Mouse (Mus musculus): Measurements from ENCODE around the gene Isy1. TPM values are rescaled to one million over a fixed set of nuclear protein-coding genes. Genes with fewer than 3 reads are reported as not detected.
A peak's percentile ranks its signal among the peaks of the same experiment; 100 is the strongest.
"Not testable (repeated sequence)": the region's sequence is repeated elsewhere in the genome, so short reads cannot be mapped to it uniquely, and the experiment has no call there.

Isy1 gene
- polyA plus RNA-seq, 1 experiment from 2014 or later = 34.4 TPM

- no peaks in the 10 kb centered on the region for H3K9me3 ChIP-seq
- no peak for ATAC-seq
- no peak overlapping the region for H3K9ac ChIP-seq (replicated peaks)
- H3K27me3 ChIP-seq = no peaks in the 10 kb centered on the region
- H3K27ac ChIP-seq = no peak overlapping the region
- H3K4me3 ChIP-seq (replicated peaks) = no peak overlapping the region
- H3K4me1 ChIP-seq (replicated peaks) = peaks cover 4% of the 10 kb centered on the region
- no peaks in the 10 kb centered on the region for H3K36me3 ChIP-seq
- 78% methylated on average over 8 of the region's 8 CpGs for WGBS
- H3K4me2 ChIP-seq (replicated peaks) = no peak overlapping the region
Measured at GRCm38 (mm10) chr6:87784033-87784432, 54.6 kb downstream of the Isy1 start.

- Histone ChIP-seq H3K4me1 (replicated peaks) (no peaks in the 10 kb centered on the region), H3K27me3 (no peaks in the 10 kb centered on the region), H3K4me2 (replicated peaks) (no peak overlapping the region), H3K9me3 (no peaks in the 10 kb centered on the region), H3K4me3 (replicated peaks) (no peak overlapping the region), H3K27ac (no peak overlapping the region), H3K9ac (replicated peaks) (no peak overlapping the region), H3K36me3 (no peaks in the 10 kb centered on the region)
- no peak for ATAC-seq
- WGBS = 82% methylated on average over 10 of the region's 10 CpGs
Measured at GRCm38 (mm10) chr6:87780546-87781301, 57.9 kb downstream of the Isy1 start.

- no peak overlapping the region for H3K4me2 ChIP-seq (replicated peaks)
- 87% methylated on average over 11 of the region's 11 CpGs for WGBS
- H3K4me1 ChIP-seq (replicated peaks) = no peaks in the 10 kb centered on the region
- H3K27ac ChIP-seq = no peak overlapping the region
- H3K4me3 ChIP-seq (replicated peaks) = no peak overlapping the region
- no peak overlapping the region for H3K9ac ChIP-seq (replicated peaks)
- H3K27me3 ChIP-seq = no peaks in the 10 kb centered on the region
- no peaks in the 10 kb centered on the region for H3K36me3 ChIP-seq
- no peaks in the 10 kb centered on the region for H3K9me3 ChIP-seq
- ATAC-seq = no peak
Measured at GRCm38 (mm10) chr6:87779174-87780165, 59.1 kb downstream of the Isy1 start.

GRCm38 (mm10) chr6:87778294-87779173, 60.1 kb downstream of the Isy1 start:
- no peak overlapping the region for H3K4me2 ChIP-seq (replicated peaks)
- WGBS = 84% methylated on average over 11 of the region's 11 CpGs
- H3K4me3 ChIP-seq (replicated peaks) = no peak overlapping the region
- no peaks in the 10 kb centered on the region for H3K4me1 ChIP-seq (replicated peaks)
- no peak overlapping the region for H3K27ac ChIP-seq
- H3K9me3 ChIP-seq = no peaks in the 10 kb centered on the region
- H3K27me3 ChIP-seq = no peaks in the 10 kb centered on the region
- H3K36me3 ChIP-seq = no peaks in the 10 kb centered on the region
- no peak overlapping the region; the same call in 1 of the 2 replicates for H3K9ac ChIP-seq (replicated peaks)
- no peak for ATAC-seq

- Histone ChIP-seq H3K4me1 (replicated peaks) (no peaks in the 10 kb centered on the region), H3K4me3 (replicated peaks) (no peak within 1 kb of the TSS), H3K9me3 (no peaks in the 10 kb centered on the region), H3K9ac (replicated peaks) (peak within 1 kb of the TSS; percentile 19; the same call in 1 of the 2 replicates), H3K27me3 (no peaks in the 10 kb centered on the region), H3K36me3 (no peaks in the 10 kb centered on the region), H3K4me2 (replicated peaks) (no peak within 1 kb of the TSS), H3K27ac (no peak within 1 kb of the TSS)
- no peak for ATAC-seq
- WGBS = 84% methylated on average over 2 of the region's 2 CpGs
Measured at GRCm38 (mm10) chr6:87777842-87778241, 60.8 kb downstream of the Isy1 start, which contains the start of gene Gp9. Gene Gp9, plus strand, starts transcription at chr6:87778072.

- Histone ChIP-seq H3K27me3 (no peaks in the 10 kb centered on the region), H3K36me3 (no peaks in the 10 kb centered on the region), H3K27ac (no peak overlapping the region), H3K9me3 (no peaks in the 10 kb centered on the region), H3K4me3 (replicated peaks) (no peak overlapping the region), H3K4me1 (replicated peaks) (no peaks in the 10 kb centered on the region), H3K9ac (replicated peaks) (no peak overlapping the region), H3K4me2 (replicated peaks) (no peak overlapping the region)
- ATAC-seq = no peak
- WGBS = 100% methylated on average over 1 of the region's 1 CpGs
Measured at GRCm38 (mm10) chr6:87776663-87777062, 61.9 kb downstream of the Isy1 start.

GRCm38 (mm10) chr6:87775588-87776245, 62.9 kb downstream of the Isy1 start:
- no peak overlapping the region for H3K4me3 ChIP-seq (replicated peaks)
- H3K9ac ChIP-seq (replicated peaks) = no peak overlapping the region
- 85% methylated on average over 3 of the region's 3 CpGs for WGBS
- H3K9me3 ChIP-seq = no peaks in the 10 kb centered on the region
- H3K4me2 ChIP-seq (replicated peaks) = no peak overlapping the region
- no peak overlapping the region for H3K27ac ChIP-seq
- no peaks in the 10 kb centered on the region for H3K27me3 ChIP-seq
- H3K4me1 ChIP-seq (replicated peaks) = no peaks in the 10 kb centered on the region
- no peak for ATAC-seq
- H3K36me3 ChIP-seq = no peaks in the 10 kb centered on the region

- WGBS = 89% methylated on average over 9 of the region's 9 CpGs
- no peak for ATAC-seq
- H3K27ac ChIP-seq = no peak overlapping the region
- no peaks in the 10 kb centered on the region for H3K4me1 ChIP-seq (replicated peaks)
- H3K4me2 ChIP-seq (replicated peaks) = no peak overlapping the region
- no peak overlapping the region for H3K4me3 ChIP-seq (replicated peaks)
- H3K36me3 ChIP-seq = no peaks in the 10 kb centered on the region
- no peaks in the 10 kb centered on the region for H3K27me3 ChIP-seq
- H3K9me3 ChIP-seq = no peaks in the 10 kb centered on the region
- no peak overlapping the region for H3K9ac ChIP-seq (replicated peaks)
Measured at GRCm38 (mm10) chr6:87774909-87775308, 63.7 kb downstream of the Isy1 start.

- H3K4me2 ChIP-seq (replicated peaks) = no peak overlapping the region
- WGBS = 59% methylated on average over 1 of the region's 1 CpGs
Measured at GRCm38 (mm10) chr6:87774466-87774865, 64.1 kb downstream of the Isy1 start.

GRCm38 (mm10) chr6:87770626-87771025, 68.0 kb downstream of the Isy1 start:
- Histone ChIP-seq H3K4me2 (replicated peaks) (no peak overlapping the region), H3K4me1 (replicated peaks) (no peaks in the 10 kb centered on the region), H3K36me3 (no peaks in the 10 kb centered on the region), H3K27me3 (no peaks in the 10 kb centered on the region), H3K9ac (replicated peaks) (no peak overlapping the region), H3K9me3 (no peaks in the 10 kb centered on the region), H3K27ac (no peak overlapping the region), H3K4me3 (replicated peaks) (no peak overlapping the region)
- 56% methylated on average over 8 of the region's 8 CpGs for WGBS
- no peak for ATAC-seq

More at GRCm38 (mm10) chr6:87774466-87774865, 64.1 kb downstream of the Isy1 start:
- Histone ChIP-seq H3K9ac (replicated peaks) (no peak overlapping the region), H3K4me1 (replicated peaks) (no peaks in the 10 kb centered on the region), H3K36me3 (no peaks in the 10 kb centered on the region), H3K27me3 (no peaks in the 10 kb centered on the region), H3K4me3 (replicated peaks) (no peak overlapping the region), H3K27ac (no peak overlapping the region), H3K9me3 (no peaks in the 10 kb centered on the region)
- ATAC-seq = no peak

GRCm38 (mm10) chr6:87764296-87764695, 74.3 kb downstream of the Isy1 start:
- not testable (repeated sequence) for H3K4me2 ChIP-seq (replicated peaks); H3K36me3 ChIP-seq; H3K4me3 ChIP-seq (replicated peaks); H3K9me3 ChIP-seq; ATAC-seq; H3K9ac ChIP-seq (replicated peaks); H3K27ac ChIP-seq; H3K4me1 ChIP-seq (replicated peaks); H3K27me3 ChIP-seq
- WGBS = 91% methylated on average over 2 of the region's 2 CpGs

Data from midbrain, embryonic 13.5 days (tissue).